Mouse (Mus musculus) CH12.LX (cell line): ENCODE data around the gene Fam219a.

Source experiments
- CTCF ChIP-seq, 2 experiments: IDR thresholded peaks in 1 of 2; conservative IDR thresholded peaks in 1 of 2; 2 replicates each; pipeline ENCODE4 v1.5.1; 2011 to 2012; ENCODE audit warnings: low read depth in 2 of 2, low read length in 2 of 2, improper control_type of control experiment in 1 of 2, inconsistent platforms in 1 of 2, mild to moderate bottlenecking in 1 of 2, moderate library complexity in 1 of 2
- EP300 ChIP-seq: IDR thresholded peaks from 2 replicates; pipeline ENCODE4 v1.6.1; 2011; ENCODE audit warnings: low read length, improper control_type of control experiment
- MAFK ChIP-seq: IDR thresholded peaks from 2 replicates; pipeline ENCODE4 v1.6.1; 2011; ENCODE audit warnings: low read length, improper control_type of control experiment; ENCODE audit not compliant: insufficient replicate concordance
- MAX ChIP-seq: IDR thresholded peaks from 2 replicates; pipeline ENCODE4 v1.6.1; 2011; ENCODE audit warnings: low read length, improper control_type of control experiment
- MXI1 ChIP-seq: IDR thresholded peaks from 2 replicates; pipeline ENCODE4 v1.6.1; 2011; ENCODE audit warnings: mild to moderate bottlenecking, low read depth, low read length, improper control_type of control experiment
- NRF1 ChIP-seq: IDR thresholded peaks from 2 replicates; pipeline ENCODE4 v1.6.1; 2014; ENCODE audit warnings: low read depth, mild to moderate bottlenecking, inconsistent platforms, low read length, improper control_type of control experiment, moderate library complexity
- POLR2A ChIP-seq: IDR thresholded peaks from 2 replicates; pipeline ENCODE4 v1.6.1; 2011; ENCODE audit warnings: low read depth, mild to moderate bottlenecking, improper control_type of control experiment, low read length
- SIN3A ChIP-seq: IDR thresholded peaks from 2 replicates; pipeline ENCODE4 v1.6.1; 2012; ENCODE audit warnings: low read length, improper control_type of control experiment, inconsistent platforms
- UBTF ChIP-seq: IDR thresholded peaks from 2 replicates; pipeline ENCODE4 v1.6.1; 2012; ENCODE audit warnings: low read depth, mild to moderate bottlenecking, inconsistent platforms, low read length, improper control_type of control experiment, moderate library complexity
- USF1 ChIP-seq: IDR thresholded peaks from 2 replicates; pipeline ENCODE4 v1.6.1; 2014; ENCODE audit warnings: low read depth, mild to moderate bottlenecking, inconsistent platforms, low read length, improper control_type of control experiment

DNA sequence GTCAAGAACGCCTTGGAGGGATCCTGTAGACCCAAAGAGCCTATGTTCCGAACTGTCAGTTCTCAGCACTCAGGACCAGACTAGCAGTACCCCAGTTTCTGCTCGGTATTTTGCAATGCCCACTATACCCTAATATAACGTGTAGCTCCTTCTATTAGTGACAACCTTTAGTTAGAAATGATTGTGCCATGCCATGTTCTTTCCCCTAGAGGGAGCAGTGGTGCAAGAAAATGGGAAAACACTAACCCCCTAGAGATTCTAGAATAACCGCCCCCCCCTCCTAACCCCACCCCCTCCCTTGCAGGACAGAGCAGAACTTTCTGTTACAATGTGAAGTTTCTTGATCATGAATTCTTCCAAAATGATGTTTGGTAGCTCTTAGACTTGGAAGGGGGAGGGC, 65.0 kb downstream of the Fam219a start:
- TF ChIP-seq MXI1 (no peak), MAFK (no peak), POLR2A (no peak), CTCF (conservative IDR thresholded peaks at IDR 0.05 in 1 of 2, IDR thresholded peaks at IDR 0.05 in 1 of 2; ENCODE audit: low read depth in 2 of 2, low read length in 2 of 2) (peak in 1 of 2 experiments; percentile 42; a peak in 2 of 4 replicates), MAX (no peak), USF1 (no peak), UBTF (no peak), NRF1 (no peak), SIN3A (no peak), EP300 (no peak)
